ENCODE assay signal across 9 mouse cellular contexts in genomic region chr19:11811688-11812365, GRCm38 (mm10). TPM values are rescaled to one million over a fixed set of nuclear protein-coding genes. Genes with fewer than 3 reads are reported as not detected.
DNase-seq lines count a peak whose midpoint lies in the region; ATAC-seq lines count a peak whose summit lies in the region.
"Had no signal": no experiment of that assay in that cellular context is flagged by ENCODE, and none has a peak within 500 bp of the region (broad histone marks: within the 10 kb centered on the region; RNA-seq: fewer than 3 reads in every experiment).

No protein-coding gene starts in this region.

- no peak overlapping the region for H3K4me3 ChIP-seq in embryonic facial prominence, embryonic 10.5 days
- no peak overlapping the region for H3K4me3 ChIP-seq in intestine, embryonic 16.5 days (ENCODE audit: low read length)
- no peak overlapping the region for H3K4me3 ChIP-seq in midbrain, embryonic 11.5 days (ENCODE audit: low read depth, low read length)

- peak; percentile 79 for ATAC-seq in intestine, embryonic 16.5 days
- peak; percentile 94 for ATAC-seq in midbrain, embryonic 11.5 days (ENCODE audit: low FRiP score)

- WGBS in embryonic facial prominence, embryonic 10.5 days = 47% methylated on average over 5 of the region's 5 CpGs
- WGBS in intestine, embryonic 16.5 days = 39% methylated on average over 5 of the region's 5 CpGs
- 22% methylated on average over 5 of the region's 5 CpGs for WGBS in midbrain, embryonic 11.5 days

- DNase-seq in adrenal gland, adult 2 months = peak; percentile 10
- no peak for DNase-seq in adrenal gland, adult 18-20 months (ENCODE audit: low spot score in 2 of 2)
- DNase-seq in embryonic facial prominence, embryonic 10.5 days (ENCODE audit: low spot score) = peak; percentile 42
- DNase-seq in midbrain, embryonic 11.5 days (ENCODE audit: low spot score, missing footprints) = peak; percentile 94
- no peak for DNase-seq in layer of hippocampus, postnatal 10 days (ENCODE audit: low spot score in 2 of 2)
- DNase-seq in left cerebral cortex, postnatal 10 days (ENCODE audit: extremely low spot score in 1 of 2, low spot score in 2 of 2) = no peak
- no peak for DNase-seq in right cerebral cortex, postnatal 36 days (ENCODE audit: low spot score in 2 of 2)

- H3K27ac ChIP-seq in embryonic facial prominence, embryonic 10.5 days (replicated peaks) = no peak overlapping the region
- peak overlapping the region; percentile 14; the same call in 1 of the 2 replicates for H3K27ac ChIP-seq in intestine, embryonic 16.5 days (ENCODE audit: low read length)
- peak overlapping the region; percentile 79 for H3K27ac ChIP-seq in midbrain, embryonic 11.5 days (ENCODE audit: low read depth, low read length)

- peaks cover 21% of the 10 kb centered on the region for H3K27me3 ChIP-seq in embryonic facial prominence, embryonic 10.5 days (replicated peaks; ENCODE audit: low read depth, poor library complexity, severe bottlenecking)
- H3K27me3 ChIP-seq in intestine, embryonic 16.5 days (replicated peaks; ENCODE audit: control insufficient read depth, insufficient read depth, low read length) = no peaks in the 10 kb centered on the region
- no peaks in the 10 kb centered on the region for H3K27me3 ChIP-seq in midbrain, embryonic 11.5 days (ENCODE audit: control insufficient read depth, insufficient read depth, low read length)

- intact Hi-C loops in left cerebral cortex, postnatal 10 days (cut with DNase I) = no loop called here

- peaks cover 16% of the 10 kb centered on the region for H3K4me1 ChIP-seq in embryonic facial prominence, embryonic 10.5 days
- H3K4me1 ChIP-seq in intestine, embryonic 16.5 days (ENCODE audit: control insufficient read depth, insufficient read depth, low read length) = peaks cover 32% of the 10 kb centered on the region
- H3K4me1 ChIP-seq in midbrain, embryonic 11.5 days (ENCODE audit: control insufficient read depth, insufficient read depth, low read length) = peaks cover 36% of the 10 kb centered on the region

- H3K9ac ChIP-seq in intestine, embryonic 16.5 days (ENCODE audit: low read depth, low read length) = no peak overlapping the region
- H3K9ac ChIP-seq in midbrain, embryonic 11.5 days (ENCODE audit: low read length) = 0 out of 2 replicates have a peak overlapping the region, but pooled peaks have one; percentile 3

- H3K9me3 ChIP-seq in embryonic facial prominence, embryonic 10.5 days = no peaks in the 10 kb centered on the region
- H3K9me3 ChIP-seq in intestine, embryonic 16.5 days (ENCODE audit: control insufficient read depth, low read length) = no peaks in the 10 kb centered on the region
- no peaks in the 10 kb centered on the region for H3K9me3 ChIP-seq in midbrain, embryonic 11.5 days (ENCODE audit: control insufficient read depth, low read length)

- H3K4me2 ChIP-seq in intestine, embryonic 16.5 days (ENCODE audit: low read depth, low read length) = no peak overlapping the region
- peak overlapping the region; percentile 22; the same call in 1 of the 2 replicates for H3K4me2 ChIP-seq in midbrain, embryonic 11.5 days

- no peaks in the 10 kb centered on the region for H3K36me3 ChIP-seq in embryonic facial prominence, embryonic 10.5 days (replicated peaks)
- no peaks in the 10 kb centered on the region for H3K36me3 ChIP-seq in intestine, embryonic 16.5 days (ENCODE audit: control insufficient read depth, insufficient read depth, low read length)
- no peaks in the 10 kb centered on the region for H3K36me3 ChIP-seq in midbrain, embryonic 11.5 days (ENCODE audit: control insufficient read depth, insufficient read depth, low read length)

RNA-seq across cellular contexts. Expression of gene Stx3, which starts 7.4 kb away (rescaled TPM):
- total RNA-seq in adrenal gland, adult 2 months (2021) = 1 to 10 TPM; 8.3 to 9.6 TPM
- 9.1 and 9.5 TPM in 2 replicates for polyA plus RNA-seq in adrenal gland, adult 2 months (2012; rRNA removed)
- total RNA-seq in adrenal gland, adult 18-20 months (2021) = 1 to 10 TPM; 6.9 to 9.5 TPM
- polyA plus RNA-seq in embryonic facial prominence, embryonic 10.5 days (2016; fragmentation: Nextera tagmentation; extraction: Ambion mirVana) = 9.8 and 10.7 TPM in 2 replicates
- 55.8 and 70.2 TPM in 2 replicates for polyA plus RNA-seq in intestine, embryonic 16.5 days (2015; fragmentation: Nextera tagmentation; extraction: Ambion mirVana)
- polyA plus RNA-seq in midbrain, embryonic 11.5 days (2014; fragmentation: Nextera tagmentation; extraction: Ambion mirVana) = 19.5 and 23.1 TPM in 2 replicates
- 10 to 100 TPM; 19.1 to 23.2 TPM for total RNA-seq in layer of hippocampus, postnatal 10 days (2021)
- 10 to 100 TPM; 17.7 to 17.8 TPM for total RNA-seq in left cerebral cortex, postnatal 10 days (2021)

RNA-seq across cellular contexts. Expression of gene Olfr1417, which starts 27.2 kb away (rescaled TPM):
- not detected for total RNA-seq in adrenal gland, adult 2 months (2021)
- not detected in 2 replicates for polyA plus RNA-seq in adrenal gland, adult 2 months (2012; rRNA removed)
- total RNA-seq in adrenal gland, adult 18-20 months (2021) = not detected
- polyA plus RNA-seq in embryonic facial prominence, embryonic 10.5 days (2016; fragmentation: Nextera tagmentation; extraction: Ambion mirVana) = not detected in 2 replicates
- not detected in 2 replicates for polyA plus RNA-seq in intestine, embryonic 16.5 days (2015; fragmentation: Nextera tagmentation; extraction: Ambion mirVana)
- polyA plus RNA-seq in midbrain, embryonic 11.5 days (2014; fragmentation: Nextera tagmentation; extraction: Ambion mirVana) = not detected in 2 replicates
- not detected for total RNA-seq in layer of hippocampus, postnatal 10 days (2021)
- total RNA-seq in left cerebral cortex, postnatal 10 days (2021) = not detected
- polyA plus RNA-seq: limb, embryonic 14.5 days had no signal

RNA-seq across cellular contexts. Expression of gene Mrpl16, which starts 41.6 kb away (rescaled TPM):
- 10 to 100 TPM; 56.9 to 75.6 TPM for total RNA-seq in adrenal gland, adult 2 months (2021)
- polyA plus RNA-seq in adrenal gland, adult 2 months (2012; rRNA removed) = 9.5 and 10.6 TPM in 2 replicates
- 10 to 100 TPM; 63.6 to 72.3 TPM for total RNA-seq in adrenal gland, adult 18-20 months (2021)
- polyA plus RNA-seq in embryonic facial prominence, embryonic 10.5 days (2016; fragmentation: Nextera tagmentation; extraction: Ambion mirVana) = 58.5 and 59.5 TPM in 2 replicates
- 56.3 and 62.2 TPM in 2 replicates for polyA plus RNA-seq in intestine, embryonic 16.5 days (2015; fragmentation: Nextera tagmentation; extraction: Ambion mirVana)
- polyA plus RNA-seq in midbrain, embryonic 11.5 days (2014; fragmentation: Nextera tagmentation; extraction: Ambion mirVana) = 57.2 and 60.8 TPM in 2 replicates
- 10 to 100 TPM; 45.4 to 46.7 TPM for total RNA-seq in layer of hippocampus, postnatal 10 days (2021)
- total RNA-seq in left cerebral cortex, postnatal 10 days (2021) = 10 to 100 TPM; 48.3 to 50.1 TPM

RNA-seq across cellular contexts. Expression of gene Olfr1418, which starts 49.0 kb away (rescaled TPM):
- not detected for total RNA-seq in adrenal gland, adult 2 months (2021)
- not detected in 2 replicates for polyA plus RNA-seq in adrenal gland, adult 2 months (2012; rRNA removed)
- not detected for total RNA-seq in adrenal gland, adult 18-20 months (2021)
- not detected in 2 replicates for polyA plus RNA-seq in embryonic facial prominence, embryonic 10.5 days (2016; fragmentation: Nextera tagmentation; extraction: Ambion mirVana)
- polyA plus RNA-seq in intestine, embryonic 16.5 days (2015; fragmentation: Nextera tagmentation; extraction: Ambion mirVana) = not detected in 2 replicates
- polyA plus RNA-seq in midbrain, embryonic 11.5 days (2014; fragmentation: Nextera tagmentation; extraction: Ambion mirVana) = not detected in 2 replicates
- total RNA-seq in layer of hippocampus, postnatal 10 days (2021) = not detected
- not detected for total RNA-seq in left cerebral cortex, postnatal 10 days (2021)
- polyA plus RNA-seq: limb, embryonic 14.5 days had no signal

Comparison
In these comparisons a context has a peak if more than half of its experiments do, and no peak if none do; other contexts are left out.
1. DNase-seq: peak in adrenal gland, adult 2 months (single experiment), embryonic facial prominence, embryonic 10.5 days (single experiment) and midbrain, embryonic 11.5 days (single experiment); none in adrenal gland, adult 18-20 months (0 of 2), layer of hippocampus, postnatal 10 days (0 of 2), left cerebral cortex, postnatal 10 days (0 of 2) and right cerebral cortex, postnatal 36 days (0 of 2).